Mouse (Mus musculus): ENCODE measurements around the gene Fbxl15. TPM values are rescaled to one million over a fixed set of nuclear protein-coding genes. Genes with fewer than 3 reads are reported as not detected.

Fbxl15 gene
- polyA plus RNA-seq (2021): 13.9 TPM

- H3K27me3 ChIP-seq: peaks cover 8% of the 10 kb centered on the region
- POLR2A ChIA-PET: interaction anchor here (0.7 to 2.5 kb wide), 10 partner anchors 10 to 243 kb away, joined by 3 to 15 read pairs (median 5); partner anchors contain the start of genes Cuedc2 and Nfkb2
Measured at GRCm38 (mm10) chr19:46328081-46329030, at the start of gene Fbxl15. Gene Fbxl15, plus strand, starts transcription at chr19:46328184.

GRCm38 (mm10) chr19:46282081-46282849 is 45.7 kb upstream of the Fbxl15 start:
- no peak for ATAC-seq
- ChIA-PET POLR2A (no interaction called here), CTCF (interaction anchor here (1.6 kb wide), 1 partner anchor 146 kb away, joined by 4 read pairs; no protein-coding TSS in a partner anchor)
- TF ChIP-seq CTCF (IDR thresholded peaks at IDR 0.05): no peak
- in situ Hi-C loops (cut with MboI; ENCODE audit: low pct_unique_long_range_greater_than_20kb): no loop called here
- H3K27me3 ChIP-seq: no peaks in the 10 kb centered on the region
- no peak for DNase-seq (ENCODE audit: low read depth, low spot score)

More at GRCm38 (mm10) chr19:46328081-46329030, at the start of gene Fbxl15:
- no peak for TF ChIP-seq CTCF (IDR thresholded peaks at IDR 0.05)
- peak; percentile 90 for DNase-seq (ENCODE audit: low read depth, low spot score)
- in situ Hi-C loops (cut with MboI; ENCODE audit: low pct_unique_long_range_greater_than_20kb): no loop called here
- CTCF ChIA-PET: interaction anchor here (0.9 to 5.0 kb wide), 9 partner anchors 10 to 124 kb away, joined by 3 to 35 read pairs (median 3); partner anchors contain the start of gene Nfkb2
- peak; percentile 65 for ATAC-seq

- TF ChIP-seq CTCF (IDR thresholded peaks at IDR 0.05): no peak
- in situ Hi-C loops (cut with MboI; ENCODE audit: low pct_unique_long_range_greater_than_20kb): no loop called here
- ChIA-PET POLR2A (interaction anchor here (0.6 to 1.2 kb wide), 2 partner anchors 46 to 167 kb away, joined by 3 to 4 read pairs; no protein-coding TSS in a partner anchor), CTCF (no interaction called here)
- DNase-seq (ENCODE audit: low read depth, low spot score) (no peak), ATAC-seq (no peak)
- H3K27me3 ChIP-seq: no peaks in the 10 kb centered on the region
Measured at GRCm38 (mm10) chr19:46284686-46285085, 43.3 kb upstream of the Fbxl15 start.

GRCm38 (mm10) chr19:46285631-46286030 is 42.4 kb upstream of the Fbxl15 start:
- no peak for TF ChIP-seq CTCF (IDR thresholded peaks at IDR 0.05)
- in situ Hi-C loops (cut with MboI; ENCODE audit: low pct_unique_long_range_greater_than_20kb): no loop called here
- ChIA-PET POLR2A (interaction anchor here (1.2 kb wide), 1 partner anchor 45 kb away, joined by 4 read pairs; no protein-coding TSS in a partner anchor), CTCF (interaction anchor here (1.3 kb wide), 1 partner anchor 14 kb away, joined by 3 read pairs; no protein-coding TSS in a partner anchor)
- DNase-seq (ENCODE audit: low read depth, low spot score) (no peak), ATAC-seq (no peak)
- no peaks in the 10 kb centered on the region for H3K27me3 ChIP-seq

- in situ Hi-C loops (cut with MboI; ENCODE audit: low pct_unique_long_range_greater_than_20kb): no loop called here
- CTCF ChIA-PET: interaction anchor here (1.3 kb wide), 1 partner anchor 15 kb away, joined by 3 read pairs; no protein-coding TSS in a partner anchor
- no peak for ATAC-seq
- no peak for DNase-seq (ENCODE audit: low read depth, low spot score)
- POLR2A ChIA-PET: interaction anchor here (0.6 to 1.2 kb wide), 2 partner anchors 45 to 140 kb away, joined by 3 to 4 read pairs; no protein-coding TSS in a partner anchor
- TF ChIP-seq CTCF (IDR thresholded peaks at IDR 0.05): no peak
- no peaks in the 10 kb centered on the region for H3K27me3 ChIP-seq
Measured at GRCm38 (mm10) chr19:46286047-46286446, 41.9 kb upstream of the Fbxl15 start.

- POLR2A ChIA-PET: no interaction called here
- in situ Hi-C loops (cut with MboI; ENCODE audit: low pct_unique_long_range_greater_than_20kb): no loop called here
- H3K27me3 ChIP-seq: no peaks in the 10 kb centered on the region
- no peak for ATAC-seq
- CTCF ChIA-PET: interaction anchor here (0.6 to 2.3 kb wide), 3 partner anchors 13 to 140 kb away, joined by 3 to 10 read pairs (median 4); partner anchors contain the start of gene Nfkb2
- no peak for DNase-seq (ENCODE audit: low read depth, low spot score)
- no peak for TF ChIP-seq CTCF (IDR thresholded peaks at IDR 0.05)
Measured at GRCm38 (mm10) chr19:46286926-46287325, 41.1 kb upstream of the Fbxl15 start.

GRCm38 (mm10) chr19:46287566-46287965 is 40.4 kb upstream of the Fbxl15 start:
- no peak for TF ChIP-seq CTCF (IDR thresholded peaks at IDR 0.05)
- peaks cover under 1% of the 10 kb centered on the region for H3K27me3 ChIP-seq
- CTCF ChIA-PET: interaction anchor here (0.6 to 2.3 kb wide), 4 partner anchors 12 to 151 kb away, joined by 3 to 10 read pairs (median 5); partner anchors contain the start of gene Nfkb2
- in situ Hi-C loops (cut with MboI; ENCODE audit: low pct_unique_long_range_greater_than_20kb): no loop called here
- no peak for ATAC-seq
- no peak for DNase-seq (ENCODE audit: low read depth, low spot score)
- POLR2A ChIA-PET: interaction anchor here (1.7 kb wide), 1 partner anchor 41 kb away, joined by 5 read pairs; the partner anchor contains the start of gene Fbxl15

- ATAC-seq (no peak), DNase-seq (ENCODE audit: low read depth, low spot score) (no peak)
- in situ Hi-C loops (cut with MboI; ENCODE audit: low pct_unique_long_range_greater_than_20kb): no loop called here
- ChIA-PET POLR2A (no interaction called here), CTCF (interaction anchor here (1.0 to 1.2 kb wide), 2 partner anchors 13 to 22 kb away, joined by 4 to 5 read pairs; partner anchors contain the start of gene Nfkb2)
- peaks cover 18% of the 10 kb centered on the region for H3K27me3 ChIP-seq
- TF ChIP-seq CTCF (IDR thresholded peaks at IDR 0.05): no peak
Measured at GRCm38 (mm10) chr19:46290535-46291105, 37.4 kb upstream of the Fbxl15 start.

GRCm38 (mm10) chr19:46296938-46297337 is 31.0 kb upstream of the Fbxl15 start:
- in situ Hi-C loops (cut with MboI; ENCODE audit: low pct_unique_long_range_greater_than_20kb): no loop called here
- peaks cover 18% of the 10 kb centered on the region for H3K27me3 ChIP-seq
- POLR2A ChIA-PET: no interaction called here
- no peak for ATAC-seq
- no peak for TF ChIP-seq CTCF (IDR thresholded peaks at IDR 0.05)
- CTCF ChIA-PET: interaction anchor here (1.2 kb wide), 1 partner anchor 211 kb away, joined by 4 read pairs; no protein-coding TSS in a partner anchor
- DNase-seq (ENCODE audit: low read depth, low spot score): no peak
